9 mouse cellular contexts compared by ENCODE assay signal in the genomic region with DNA sequence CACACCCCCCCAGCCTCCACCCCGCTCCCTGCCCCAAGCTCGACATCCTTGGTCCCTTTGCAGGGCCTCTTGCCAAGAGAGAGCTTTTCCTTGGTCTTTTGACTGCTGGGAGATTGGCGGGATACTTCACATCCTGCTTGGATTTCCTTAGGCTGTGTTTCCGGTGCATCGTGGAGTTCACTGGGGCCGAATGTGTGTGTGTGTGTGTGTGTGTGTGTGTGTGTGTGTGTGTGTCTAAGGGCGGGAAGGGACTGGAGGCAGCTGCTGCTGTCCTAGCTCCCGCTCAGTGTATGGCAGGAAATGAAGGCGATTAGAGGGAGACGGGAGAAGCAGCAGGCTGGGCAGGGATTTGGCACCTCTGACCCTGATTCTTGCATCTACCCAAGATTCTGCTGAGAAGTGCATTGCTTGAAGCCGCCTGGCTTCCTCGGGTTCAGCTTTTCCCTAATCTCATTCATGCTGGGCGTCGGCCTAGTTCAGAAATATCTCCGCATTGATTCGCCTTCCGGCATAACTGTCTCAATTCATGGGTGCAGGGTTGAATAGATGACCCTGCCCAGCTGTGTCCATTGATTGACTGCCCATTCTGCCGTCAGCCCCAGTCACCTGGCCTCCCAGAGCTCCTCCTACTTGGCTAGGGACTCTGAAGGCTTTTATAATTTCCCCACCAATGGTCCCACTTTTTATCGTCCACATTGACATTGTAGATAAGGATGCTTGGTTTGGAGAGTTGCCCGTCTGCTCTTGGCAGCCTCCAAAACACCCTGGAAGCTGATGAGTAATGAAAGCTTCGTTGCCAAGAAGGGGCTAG. TPM values are rescaled to one million over a fixed set of nuclear protein-coding genes. Genes with fewer than 3 reads are reported as not detected.
DNase-seq lines count a peak whose midpoint lies in the region; ATAC-seq and TF ChIP-seq lines count a peak whose summit lies in the region.
"Had no signal": no experiment of that assay in that cellular context is flagged by ENCODE, and none has a peak within 500 bp of the region (broad histone marks: within the 10 kb centered on the region; RNA-seq: fewer than 3 reads in every experiment).

No protein-coding gene starts in this region.

- H3K9me3 ChIP-seq in E14TG2a.4 (ENCODE audit: low read length): 0 out of 2 replicates have a peak, but pooled peaks cover 8% of the 10 kb centered on the region
- H3K9me3 ChIP-seq in embryonic facial prominence, embryonic 12.5 days: no peaks in the 10 kb centered on the region
- no peaks in the 10 kb centered on the region for H3K9me3 ChIP-seq in heart, embryonic 15.5 days (replicated peaks)
- H3K9me3 ChIP-seq in kidney, postnatal 0 days (replicated peaks; ENCODE audit: low read length): no peaks in the 10 kb centered on the region
- H3K9me3 ChIP-seq: megakaryocyte, embryonic 14.5 days had no signal

- H3K4me2 ChIP-seq in embryonic facial prominence, embryonic 12.5 days (replicated peaks): no peak overlapping the region
- H3K4me2 ChIP-seq in heart, embryonic 15.5 days: peak overlapping the region; percentile 33
- H3K4me2 ChIP-seq in kidney, postnatal 0 days (ENCODE audit: low read length): no peak overlapping the region

- H3K27ac ChIP-seq in embryonic facial prominence, embryonic 12.5 days: 0 out of 2 replicates have a peak overlapping the region, but pooled peaks have one; percentile 32
- H3K27ac ChIP-seq in heart, embryonic 15.5 days: peak overlapping the region; percentile 93
- H3K27ac ChIP-seq in kidney, postnatal 0 days: peak overlapping the region; percentile 78

- no peak for TF ChIP-seq CTCF in E14TG2a.4 (conservative IDR thresholded peaks at IDR 0.05; ENCODE audit: low read length)
- TF ChIP-seq CTCF in kidney, postnatal 0 days (IDR thresholded peaks at IDR 0.05; ENCODE audit: low read depth): 0 out of 2 replicates have a peak, but pooled peaks have one; percentile 6

- peak overlapping the region; percentile 41; the same call in 1 of the 2 replicates for H3K4me3 ChIP-seq in E14TG2a.4 (replicated peaks; ENCODE audit: low read length)
- no peak overlapping the region for H3K4me3 ChIP-seq in embryonic facial prominence, embryonic 12.5 days
- H3K4me3 ChIP-seq in heart, embryonic 15.5 days: no peak overlapping the region
- H3K4me3 ChIP-seq in kidney, postnatal 0 days (replicated peaks; ENCODE audit: low read depth, low read length): no peak overlapping the region
- H3K4me3 ChIP-seq: megakaryocyte, embryonic 14.5 days had no signal

- ATAC-seq in embryonic facial prominence, embryonic 12.5 days (ENCODE audit: insufficient number of reproducible peaks, insufficient read depth, low FRiP score, low TSS enrichment): no peak
- peak; percentile 75 for ATAC-seq in heart, embryonic 15.5 days (replicated peaks; ENCODE audit: insufficient number of reproducible peaks, insufficient read depth, low FRiP score, low read depth)
- peak; percentile 84 for ATAC-seq in kidney, postnatal 0 days (replicated peaks; ENCODE audit: low FRiP score, low read depth)

- peaks cover 62% of the 10 kb centered on the region for H3K36me3 ChIP-seq in E14TG2a.4 (ENCODE audit: insufficient read depth, low read length)
- H3K36me3 ChIP-seq in embryonic facial prominence, embryonic 12.5 days: 0 out of 2 replicates have a peak, but pooled peaks cover 32% of the 10 kb centered on the region
- H3K36me3 ChIP-seq in heart, embryonic 15.5 days: peaks cover 7% of the 10 kb centered on the region; the same call in 1 of the 2 replicates
- no peaks in the 10 kb centered on the region for H3K36me3 ChIP-seq in kidney, postnatal 0 days (ENCODE audit: insufficient read depth, low read length)

- no peaks in the 10 kb centered on the region for H3K27me3 ChIP-seq in E14TG2a.4 (ENCODE audit: insufficient read depth, low read length)
- no peaks in the 10 kb centered on the region for H3K27me3 ChIP-seq in embryonic facial prominence, embryonic 12.5 days
- no peaks in the 10 kb centered on the region for H3K27me3 ChIP-seq in heart, embryonic 15.5 days
- H3K27me3 ChIP-seq in kidney, postnatal 0 days (ENCODE audit: insufficient read depth, low read length): no peaks in the 10 kb centered on the region

- H3K9ac ChIP-seq in embryonic facial prominence, embryonic 12.5 days: peak overlapping the region; percentile 16; the same call in 1 of the 2 replicates
- H3K9ac ChIP-seq in heart, embryonic 15.5 days: no peak overlapping the region
- no peak overlapping the region for H3K9ac ChIP-seq in kidney, postnatal 0 days (ENCODE audit: low read depth, low read length)

- peak; percentile 78 to 94 for DNase-seq in adrenal gland, adult (ENCODE audit: inconsistent age in 2 of 2, low spot score in 1 of 2)
- DNase-seq in kidney, postnatal 0 days (ENCODE audit: low spot score): peak; percentile 88
- DNase-seq in lung, postnatal 10 days: peak; percentile 93
- peak; percentile 36 for DNase-seq in telencephalon, adult 2 months (ENCODE audit: low read depth, low spot score)
- DNase-seq in MN1 (ENCODE audit: low spot score): no peak

- 48% methylated on average over 20 of the region's 21 CpGs for WGBS in embryonic facial prominence, embryonic 12.5 days
- WGBS in heart, embryonic 15.5 days: 12% methylated on average over 21 of the region's 21 CpGs
- 34% methylated on average over 21 of the region's 21 CpGs for WGBS in kidney, postnatal 0 days

- H3K4me1 ChIP-seq in E14TG2a.4 (replicated peaks; ENCODE audit: low read depth, low read length): peaks cover 80% of the 10 kb centered on the region
- peaks cover 29% of the 10 kb centered on the region for H3K4me1 ChIP-seq in embryonic facial prominence, embryonic 12.5 days
- peaks cover 80% of the 10 kb centered on the region for H3K4me1 ChIP-seq in heart, embryonic 15.5 days (replicated peaks)
- peaks cover 16% of the 10 kb centered on the region for H3K4me1 ChIP-seq in kidney, postnatal 0 days (replicated peaks; ENCODE audit: insufficient read depth, low read length)

RNA-seq across cellular contexts. Expression of gene Adam19, which starts 9.6 kb away (rescaled TPM):
- 18.5 and 18.9 TPM in 2 replicates for polyA plus RNA-seq in embryonic facial prominence, embryonic 12.5 days (2016; fragmentation: Nextera tagmentation; extraction: Ambion mirVana)
- 19.6 and 26.5 TPM in 2 replicates for polyA plus RNA-seq in heart, embryonic 15.5 days (2015; fragmentation: Nextera tagmentation; extraction: Ambion mirVana)
- polyA plus RNA-seq in kidney, postnatal 0 days (2015; fragmentation: Nextera tagmentation; extraction: Ambion mirVana): 6.5 and 8.1 TPM in 2 replicates

RNA-seq across cellular contexts. Expression of gene Gm12166, which starts 13.3 kb away (rescaled TPM):
- 4.1 and 4.2 TPM in 2 replicates for polyA plus RNA-seq in embryonic facial prominence, embryonic 12.5 days (2016; fragmentation: Nextera tagmentation; extraction: Ambion mirVana)
- 2.9 and 4.4 TPM in 2 replicates for polyA plus RNA-seq in heart, embryonic 15.5 days (2015; fragmentation: Nextera tagmentation; extraction: Ambion mirVana)
- polyA plus RNA-seq in kidney, postnatal 0 days (2015; fragmentation: Nextera tagmentation; extraction: Ambion mirVana): 6.0 and 6.2 TPM in 2 replicates

Comparison
In these comparisons a context has a peak if more than half of its experiments do, and no peak if none do; other contexts are left out.
1. H3K27ac ChIP-seq: peak in every context shown above with its lines; median percentile 93 in heart, embryonic 15.5 days; 78 in kidney, postnatal 0 days; 32 in embryonic facial prominence, embryonic 12.5 days.